Mouse (Mus musculus) stomach, embryonic 14.5 days (tissue): ENCODE results near the gene Gsdme. TPM values are rescaled to one million over a fixed set of nuclear protein-coding genes. Genes with fewer than 3 reads are reported as not detected.

Experiments
- ATAC-seq: fragments of 200-750 bp; cut with Nextera tagmentation; 2 replicates; pipeline ENCODE4 v1.8.0; 2017; ENCODE audit warnings: low read depth, moderate TSS enrichment; ENCODE audit not compliant: insufficient number of reproducible peaks, insufficient read depth, low FRiP score
- H3K27ac ChIP-seq: fragments of 300-500 bp; sonication (generic); 2 replicates; pipeline ENCODE4 v1.5.1; 2014; ENCODE audit warnings: mild to moderate bottlenecking, low read length, moderate library complexity, mixed read lengths
- H3K27me3 ChIP-seq: fragments of 300-500 bp; sonication (generic); 2 replicates; pipeline ENCODE4 v1.6.1; 2014; ENCODE audit warnings: low read length, control low read depth, mixed read lengths; ENCODE audit not compliant: control insufficient read depth, insufficient read depth
- H3K36me3 ChIP-seq: fragments of 300-500 bp; sonication (generic); 2 replicates; pipeline ENCODE4 v1.6.1; 2014; ENCODE audit warnings: mild to moderate bottlenecking, control low read depth, low read length, moderate library complexity, mixed read lengths; ENCODE audit not compliant: control insufficient read depth, insufficient read depth
- H3K4me1 ChIP-seq: fragments of 300-500 bp; sonication (generic); 2 replicates; pipeline ENCODE4 v1.6.1; 2014; ENCODE audit warnings: low read length, control low read depth, mixed read lengths; ENCODE audit not compliant: control insufficient read depth, insufficient read depth
- H3K4me2 ChIP-seq: fragments of 300-500 bp; sonication (generic); replicated peaks from 2 replicates; pipeline ENCODE4 v1.6.1; 2014; ENCODE audit warnings: low read depth, low read length, control low read depth
- H3K4me3 ChIP-seq: fragments of 300-500 bp; sonication (generic); 2 replicates; pipeline ENCODE4 v1.5.1; 2014; ENCODE audit warnings: low read depth, low read length, control low read depth
- H3K9ac ChIP-seq: fragments of 300-500 bp; sonication (generic); replicated peaks from 2 replicates; pipeline ENCODE4 v1.6.1; 2014; ENCODE audit warnings: low read depth, mild to moderate bottlenecking, control low read depth, low read length, moderate library complexity, mixed read lengths
- H3K9me3 ChIP-seq: fragments of 300-500 bp; sonication (generic); 2 replicates; pipeline ENCODE4 v1.6.1; 2016; ENCODE audit warnings: low read depth, low read length, control low read depth; ENCODE audit not compliant: control insufficient read depth
- WGBS: fragments of 180-500 bp; shearing (Covaris S2); extraction: QIAGEN DNeasy Blood & Tissue Kit; methylation state at CpG from one replicate; pipeline ENCODE4 v1.1.7; 2014; 5-methylcytosine and 5-hydroxymethylcytosine counted together
- polyA plus RNA-seq: library from polyadenylated mRNA; unstranded; fragments of >200 nt; fragmentation: Nextera tagmentation; extraction: Ambion mirVana; gene quantifications from 2 replicates; pipeline ENCODE4 v1.2.1, GENCODE M21; 2014

Gene Gsdme
- polyA plus RNA-seq, 1 experiment from 2014 or later: 38.6 TPM

DNA sequence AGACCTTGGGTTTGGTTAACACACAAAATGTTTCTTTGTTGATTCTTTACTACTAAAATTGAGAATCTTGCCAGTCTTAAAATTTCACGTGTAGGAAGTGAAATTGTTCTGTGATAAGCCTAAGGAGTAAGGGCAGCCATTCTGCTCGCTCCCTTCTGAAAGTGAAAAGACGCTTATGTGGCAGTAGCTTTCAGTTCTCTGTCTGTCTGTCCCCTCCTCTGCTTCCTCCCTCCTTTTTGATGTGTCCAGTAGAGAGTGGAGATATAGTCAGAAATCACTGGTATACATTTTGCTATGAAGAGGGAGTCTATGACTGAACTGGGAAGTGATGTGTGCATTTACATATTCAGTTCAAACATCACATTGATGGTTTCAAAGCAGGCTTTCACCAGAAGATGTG is 70.8 kb downstream of the Gsdme start:
- Histone ChIP-seq H3K36me3 (peaks cover 5% of the 10 kb centered on the region; the same call in 1 of the 2 replicates), H3K4me1 (no peaks in the 10 kb centered on the region), H3K27me3 (no peaks in the 10 kb centered on the region), H3K9me3 (no peaks in the 10 kb centered on the region), H3K9ac (no peak overlapping the region), H3K27ac (no peak overlapping the region), H3K4me2 (no peak overlapping the region), H3K4me3 (no peak overlapping the region)
- WGBS: 87% methylated on average over 3 of the region's 3 CpGs
- no peak for ATAC-seq

GRCm38 (mm10) chr6:50192169-50192568 is 71.5 kb downstream of the Gsdme start:
- ATAC-seq: no peak
- H3K9me3 ChIP-seq: no peaks in the 10 kb centered on the region
- peaks cover 5% of the 10 kb centered on the region; the same call in 1 of the 2 replicates for H3K36me3 ChIP-seq
- 64% methylated on average over 1 of the region's 1 CpGs for WGBS
- H3K27me3 ChIP-seq: no peaks in the 10 kb centered on the region
- H3K4me2 ChIP-seq: no peak overlapping the region
- H3K4me3 ChIP-seq: no peak overlapping the region
- H3K4me1 ChIP-seq: no peaks in the 10 kb centered on the region
- H3K27ac ChIP-seq: no peak overlapping the region
- H3K9ac ChIP-seq: no peak overlapping the region

DNA sequence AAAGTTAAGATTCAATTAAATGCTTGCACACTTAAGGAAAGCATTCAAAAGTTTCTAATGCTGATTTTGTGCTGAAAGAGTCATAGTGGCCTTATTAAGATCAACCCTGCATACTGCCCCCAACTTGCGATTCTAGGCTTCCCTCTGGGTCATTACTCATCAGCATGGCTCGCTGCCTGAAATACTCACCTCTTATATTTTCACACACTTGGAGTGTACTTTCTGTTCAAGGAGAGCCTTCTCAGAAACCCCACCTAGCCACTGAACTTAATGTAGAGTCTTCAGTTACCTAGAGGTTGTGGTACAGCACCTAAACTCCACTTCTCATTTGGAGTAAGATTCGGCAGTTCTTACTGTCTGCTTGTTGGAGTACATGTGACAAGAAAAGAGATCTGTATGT is 72.1 kb downstream of the Gsdme start:
- Histone ChIP-seq H3K27me3 (no peaks in the 10 kb centered on the region), H3K27ac (no peak overlapping the region), H3K4me1 (no peaks in the 10 kb centered on the region), H3K9me3 (no peaks in the 10 kb centered on the region), H3K9ac (no peak overlapping the region), H3K36me3 (peaks cover 4% of the 10 kb centered on the region; the same call in 1 of the 2 replicates), H3K4me3 (no peak overlapping the region), H3K4me2 (no peak overlapping the region)
- no peak for ATAC-seq
- 80% methylated on average over 3 of the region's 3 CpGs for WGBS

DNA sequence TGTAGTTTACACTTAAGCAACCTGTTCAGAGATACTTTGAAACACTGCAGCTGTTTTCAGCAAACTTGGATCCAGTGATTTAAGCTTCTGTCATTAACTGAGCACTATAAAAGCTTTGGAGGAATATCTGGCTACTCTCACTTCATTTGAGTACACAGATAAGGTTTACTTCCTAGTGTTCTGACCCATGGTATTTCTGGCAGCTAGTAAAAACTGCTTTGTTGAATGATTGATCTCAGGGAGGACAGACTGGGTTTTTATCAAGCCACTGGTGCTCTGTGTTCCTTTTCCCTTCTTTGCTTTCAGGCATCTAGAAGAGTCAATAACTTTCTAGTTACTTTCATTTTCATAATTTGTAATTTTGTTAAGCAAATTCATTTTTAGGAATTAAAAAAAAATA is 74.3 kb downstream of the Gsdme start:
- no peaks in the 10 kb centered on the region for H3K4me1 ChIP-seq
- ATAC-seq: no peak
- H3K9ac ChIP-seq: no peak overlapping the region
- H3K9me3 ChIP-seq: no peaks in the 10 kb centered on the region
- no peak overlapping the region for H3K4me2 ChIP-seq
- no peaks in the 10 kb centered on the region for H3K36me3 ChIP-seq
- H3K4me3 ChIP-seq: no peak overlapping the region
- no peak overlapping the region for H3K27ac ChIP-seq
- no peaks in the 10 kb centered on the region for H3K27me3 ChIP-seq

GRCm38 (mm10) chr6:50187955-50188354 is 75.7 kb downstream of the Gsdme start:
- no peaks in the 10 kb centered on the region for H3K4me1 ChIP-seq
- H3K36me3 ChIP-seq: no peaks in the 10 kb centered on the region
- no peaks in the 10 kb centered on the region for H3K9me3 ChIP-seq
- no peak overlapping the region for H3K4me3 ChIP-seq
- H3K27me3 ChIP-seq: no peaks in the 10 kb centered on the region
- WGBS: 73% methylated on average over 4 of the region's 4 CpGs
- no peak for ATAC-seq
- no peak overlapping the region for H3K27ac ChIP-seq
- no peak overlapping the region for H3K9ac ChIP-seq
- no peak overlapping the region for H3K4me2 ChIP-seq

DNA sequence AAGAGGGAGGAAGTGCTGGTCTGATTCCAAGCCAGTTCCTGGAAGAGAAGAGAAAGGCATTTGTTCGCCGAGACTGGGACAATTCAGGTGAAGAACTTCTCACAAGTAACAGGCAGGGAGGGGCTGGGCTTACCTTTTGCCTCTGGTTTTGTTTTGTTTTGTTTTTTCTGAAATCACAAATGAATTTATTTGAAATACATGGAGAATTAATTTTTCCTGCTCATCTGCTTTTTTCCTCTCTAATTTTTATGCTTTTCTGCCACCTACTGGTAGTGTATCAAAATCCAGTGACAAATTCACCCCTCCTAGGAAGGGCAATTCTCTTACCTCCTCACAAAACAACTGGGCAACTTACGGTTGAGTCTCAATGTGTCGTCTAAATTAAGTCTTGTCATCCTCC is 83.5 kb downstream of the Gsdme start:
- Histone ChIP-seq H3K36me3 (peaks cover 3% of the 10 kb centered on the region; the same call in 1 of the 2 replicates), H3K4me1 (no peaks in the 10 kb centered on the region)
- WGBS: 76% methylated on average over 4 of the region's 4 CpGs

DNA sequence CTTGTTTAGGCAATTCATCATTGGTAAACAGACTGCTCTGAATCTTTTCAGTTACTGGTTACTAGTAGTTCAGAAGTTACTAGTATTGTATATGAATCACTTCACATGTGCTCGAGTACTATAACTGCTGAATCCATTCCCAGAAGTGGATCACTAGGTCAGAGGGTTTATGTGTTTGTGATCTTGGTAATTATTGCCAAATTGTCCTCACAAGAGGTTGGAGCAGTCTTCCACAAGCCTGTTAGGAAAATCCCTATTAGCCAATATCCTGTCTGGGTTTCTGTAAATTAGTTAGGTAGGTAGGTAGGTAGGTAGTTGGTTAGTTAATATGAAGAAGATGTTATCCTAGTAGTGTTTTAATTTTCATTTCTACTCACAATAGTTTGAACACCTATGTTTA is 87.9 kb downstream of the Gsdme start:
- no peak overlapping the region for H3K4me3 ChIP-seq
- H3K27me3 ChIP-seq: no peaks in the 10 kb centered on the region
- no peaks in the 10 kb centered on the region for H3K4me1 ChIP-seq
- no peak overlapping the region for H3K27ac ChIP-seq
- H3K36me3 ChIP-seq: no peaks in the 10 kb centered on the region
- no peaks in the 10 kb centered on the region for H3K9me3 ChIP-seq
- 85% methylated on average over 1 of the region's 1 CpGs for whole genome bisulfite sequencing
- H3K9ac ChIP-seq: no peak overlapping the region
- ATAC-seq: no peak
- H3K4me2 ChIP-seq: no peak overlapping the region

More for the DNA sequence above, 83.5 kb downstream of the Gsdme start:
- Histone ChIP-seq H3K4me2 (no peak overlapping the region), H3K4me3 (no peak overlapping the region), H3K9ac (no peak overlapping the region), H3K27me3 (no peaks in the 10 kb centered on the region), H3K27ac (no peak overlapping the region), H3K9me3 (no peaks in the 10 kb centered on the region)
- ATAC-seq: no peak

DNA sequence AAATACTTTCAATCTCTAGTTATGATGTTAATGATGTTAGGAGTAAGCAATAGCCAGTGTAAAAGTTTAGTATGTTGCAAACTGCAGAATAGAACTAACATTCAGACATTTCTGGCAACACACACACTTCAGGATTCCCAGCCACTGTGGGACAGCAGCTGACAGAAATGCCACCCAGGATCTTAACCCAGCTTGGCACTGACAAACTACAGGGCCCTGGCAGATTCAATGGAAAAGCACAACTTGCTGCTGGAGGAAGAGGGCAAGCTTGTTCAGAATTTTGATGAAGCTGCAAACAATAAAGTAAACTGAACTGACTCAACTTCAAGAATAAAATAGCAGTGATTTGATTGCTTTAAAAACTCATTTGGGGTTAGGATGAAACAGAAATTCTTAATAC is 93.9 kb downstream of the Gsdme start:
- Histone ChIP-seq H3K4me1 (no peaks in the 10 kb centered on the region), H3K4me2 (no peak overlapping the region), H3K9ac (no peak overlapping the region), H3K9me3 (no peaks in the 10 kb centered on the region), H3K27ac (no peak overlapping the region), H3K4me3 (no peak overlapping the region), H3K27me3 (no peaks in the 10 kb centered on the region), H3K36me3 (no peaks in the 10 kb centered on the region)
- ATAC-seq: no peak

- no peaks in the 10 kb centered on the region for H3K4me1 ChIP-seq
- no peak for ATAC-seq
- WGBS: 91% methylated on average over 4 of the region's 4 CpGs
These were observed 94.8 kb downstream of the Gsdme start for GRCm38 (mm10) chr6:50168821-50169220.

More at GRCm38 (mm10) chr6:50168821-50169220, 94.8 kb downstream of the Gsdme start:
- no peak overlapping the region for H3K4me3 ChIP-seq
- no peaks in the 10 kb centered on the region for H3K27me3 ChIP-seq
- H3K36me3 ChIP-seq: no peaks in the 10 kb centered on the region
- H3K9me3 ChIP-seq: no peaks in the 10 kb centered on the region
- no peak overlapping the region for H3K27ac ChIP-seq
- H3K4me2 ChIP-seq: no peak overlapping the region
- no peak overlapping the region for H3K9ac ChIP-seq
